Mouse (Mus musculus): Measurements from ENCODE around the gene Abca1. TPM values are rescaled to one million over a fixed set of nuclear protein-coding genes. Genes with fewer than 3 reads are reported as not detected.
A peak's percentile ranks its signal among the peaks of the same experiment; 100 is the strongest.

Abca1 gene
- total RNA-seq, 2 experiments from 2014 or later = 16.1 to 18.2 TPM

GRCm38 (mm10) chr4:53124837-53125490, 34.7 kb downstream of the Abca1 start:
- no peak for DNase-seq
- intact Hi-C loops (cut with DNase I) = no loop called here

DNA sequence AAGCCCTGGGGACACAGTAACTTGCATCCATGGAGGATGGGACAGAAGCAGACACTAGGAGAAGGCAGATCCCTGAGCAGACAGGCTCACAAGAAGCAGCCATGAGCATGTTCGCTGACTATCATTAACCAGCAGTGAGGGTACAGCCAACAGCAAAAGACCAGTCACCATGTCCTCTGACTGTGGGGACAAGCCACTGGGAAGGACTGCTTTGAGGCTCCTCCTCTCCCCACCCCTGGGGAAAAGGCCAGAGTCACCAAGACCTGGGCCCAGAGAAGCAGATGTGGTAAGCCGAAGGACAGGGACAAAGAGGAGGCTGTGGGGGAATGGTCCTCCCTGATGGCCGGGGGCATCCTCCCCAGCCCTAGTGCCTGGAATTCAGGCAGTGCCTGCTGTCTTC, 37.4 kb downstream of the Abca1 start:
- intact Hi-C loops (cut with DNase I) = no loop called here
- DNase-seq = no peak

DNA sequence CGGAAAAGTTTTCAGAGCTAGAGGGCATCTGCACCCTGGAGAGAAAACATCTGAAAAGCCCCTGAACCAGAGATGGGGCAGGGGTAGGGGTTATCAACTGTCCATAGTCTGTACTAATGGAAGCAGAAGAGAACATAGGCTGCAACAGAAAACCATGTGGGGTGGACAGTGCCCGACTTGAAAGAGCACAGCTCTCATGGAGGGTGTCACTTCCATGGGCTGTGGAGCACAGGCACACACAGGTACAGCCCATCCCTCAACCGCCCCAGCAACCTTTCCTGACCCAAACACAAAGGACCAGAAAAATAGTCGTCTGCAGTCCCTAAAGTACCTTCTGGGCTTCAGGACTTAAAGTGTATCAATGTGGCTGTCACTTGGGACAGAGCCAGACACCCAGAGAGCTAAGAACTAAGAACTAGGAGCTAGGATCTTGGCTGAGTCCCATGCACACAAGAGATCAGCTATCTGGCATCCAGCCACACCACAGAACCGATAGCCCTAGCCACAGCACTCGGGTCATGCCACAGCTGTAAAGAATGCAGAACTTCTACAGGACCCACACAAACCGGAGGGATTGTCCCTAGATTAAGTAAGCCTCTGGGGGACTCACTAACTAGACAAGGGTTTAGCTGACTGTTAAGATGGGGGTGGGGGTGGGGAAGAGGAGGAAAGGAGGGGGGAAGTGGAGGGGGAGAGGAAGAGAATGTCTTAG, 38.0 kb downstream of the Abca1 start:
- peak; percentile 45 to 59 for DNase-seq
- intact Hi-C loops (cut with DNase I) = loop anchor here (2.0 kb wide), 1 partner anchor 37 kb away; the partner anchor contains the start of gene Abca1

DNA sequence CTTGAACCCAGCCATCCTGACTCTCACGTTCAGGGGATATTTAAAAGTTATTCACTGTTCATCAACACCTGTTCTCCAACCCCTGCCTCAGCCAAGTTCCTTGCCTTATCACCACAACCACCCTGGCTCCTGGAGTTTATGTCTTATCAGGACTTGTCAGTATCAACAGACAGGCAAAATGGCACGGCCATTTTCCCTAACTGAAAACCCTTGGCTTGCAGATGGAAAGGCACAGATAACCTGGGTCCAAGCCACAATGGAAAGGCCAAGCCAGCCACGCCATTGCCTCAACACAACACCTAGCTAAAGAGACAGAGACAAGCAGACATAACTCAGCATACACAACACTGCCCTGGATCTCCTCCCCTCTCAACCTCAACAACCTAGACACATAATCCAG, 38.6 kb downstream of the Abca1 start:
- intact Hi-C loops (cut with DNase I) = loop anchor here (2.0 kb wide), 1 partner anchor 38 kb away; the partner anchor contains the start of gene Abca1
- DNase-seq = no peak

GRCm38 (mm10) chr4:53120038-53120685, 39.5 kb downstream of the Abca1 start:
- no peak for DNase-seq
- intact Hi-C loops (cut with DNase I) = loop anchor here (2.0 kb wide), 1 partner anchor 39 kb away; the partner anchor contains the start of gene Abca1

- intact Hi-C loops (cut with DNase I) = no loop called here
- no peak for DNase-seq
These were observed 41.1 kb downstream of the Abca1 start for GRCm38 (mm10) chr4:53118643-53119042.

DNA sequence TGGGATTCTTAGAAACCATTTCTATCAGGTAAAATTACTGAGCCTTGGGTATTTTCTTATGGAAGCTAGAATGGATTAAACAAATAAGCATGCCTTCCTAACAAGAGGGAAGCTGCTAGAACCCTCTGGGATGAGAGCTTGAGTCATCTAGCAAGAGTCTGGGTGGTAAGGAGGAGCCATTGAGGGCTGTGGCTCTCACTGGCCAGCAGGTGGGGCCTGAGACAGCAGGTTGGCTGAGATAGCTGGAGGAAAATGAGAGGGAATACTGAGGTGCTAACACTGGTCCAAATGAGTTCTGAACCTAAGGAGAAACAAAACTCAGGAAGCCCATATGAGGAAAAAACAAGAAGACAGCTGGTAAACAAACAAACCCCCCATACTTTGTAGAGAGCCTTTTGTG, 42.1 kb downstream of the Abca1 start:
- intact Hi-C loops (cut with DNase I) = no loop called here
- no peak for DNase-seq

DNA sequence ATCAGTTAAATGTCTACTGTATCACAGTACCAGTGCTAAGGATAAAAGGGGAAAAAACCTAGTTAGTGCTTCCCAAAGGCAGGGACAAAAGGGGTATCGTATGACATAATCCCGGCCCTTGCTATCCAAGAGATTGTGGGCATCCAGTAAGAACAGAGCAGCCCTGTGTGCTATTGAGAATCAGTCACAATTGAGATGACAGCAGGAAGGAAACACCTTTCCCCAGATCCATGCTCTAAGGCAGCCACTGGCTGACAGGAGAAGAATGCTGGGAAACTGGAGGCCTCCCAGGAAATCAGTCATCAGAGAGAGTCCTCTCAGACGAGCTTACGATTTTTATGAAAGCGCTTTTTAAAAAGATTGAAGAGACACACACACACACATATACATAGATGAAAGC, 42.6 kb downstream of the Abca1 start:
- intact Hi-C loops (cut with DNase I) = no loop called here
- DNase-seq = peak; percentile 38 to 47

DNA sequence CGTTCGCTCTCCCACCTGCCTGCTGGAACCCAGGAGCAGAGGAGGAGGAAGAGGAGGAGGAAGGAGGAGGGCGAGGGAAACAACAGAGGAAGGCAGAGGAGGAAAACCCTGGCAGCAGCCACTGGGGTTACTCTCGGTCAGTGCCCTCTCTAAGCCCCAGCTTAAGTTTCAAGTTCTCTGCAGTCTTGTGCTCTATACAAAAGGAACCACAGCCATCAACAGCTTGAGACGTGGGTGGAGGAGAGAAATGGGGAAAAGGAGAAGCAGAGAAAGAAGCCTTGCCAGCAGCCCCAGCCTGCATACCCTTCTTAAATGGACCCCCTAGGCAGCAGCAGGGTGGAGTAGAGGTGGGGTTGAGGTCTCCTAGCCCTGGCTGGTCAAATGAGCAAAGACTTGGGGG, 43.8 kb downstream of the Abca1 start:
- intact Hi-C loops (cut with DNase I) = no loop called here
- DNase-seq = peak in 1 of 2 experiments; percentile 35

GRCm38 (mm10) chr4:53115410-53115809, 44.3 kb downstream of the Abca1 start:
- intact Hi-C loops (cut with DNase I) = no loop called here
- peak; percentile 34 to 47 for DNase-seq

- intact Hi-C loops (cut with DNase I) = loop anchor here (2.0 to 5.0 kb wide), 3 partner anchors 47 to 480 kb away; partner anchors contain the start of gene Abca1
- peak in 1 of 2 experiments; percentile 36 for DNase-seq
These were observed 47.8 kb downstream of the Abca1 start for GRCm38 (mm10) chr4:53111919-53112355.

DNA sequence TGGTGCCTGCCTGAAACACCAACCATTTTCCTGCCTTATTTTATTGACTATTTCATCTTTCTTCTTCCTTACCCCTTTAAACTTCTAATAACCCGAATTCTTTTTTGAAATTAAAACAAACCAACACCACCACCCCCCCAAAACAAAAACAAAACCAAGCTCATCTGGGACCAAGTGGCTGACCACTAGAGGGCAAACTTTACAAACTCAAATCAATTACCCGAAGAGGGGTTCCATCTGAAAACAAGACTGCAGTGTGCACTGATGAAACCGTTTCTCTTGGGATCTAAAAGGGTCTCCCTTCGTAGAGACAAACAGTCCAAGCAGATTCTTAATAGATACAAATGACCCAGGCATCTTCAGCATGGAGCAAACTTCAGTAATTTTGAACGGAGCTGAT, 49.3 kb downstream of the Abca1 start:
- intact Hi-C loops (cut with DNase I) = loop anchor here (1.0 to 5.0 kb wide), 4 partner anchors 48 to 482 kb away; partner anchors contain the start of gene Abca1
- DNase-seq = peak in 1 of 2 experiments; percentile 47

DNA sequence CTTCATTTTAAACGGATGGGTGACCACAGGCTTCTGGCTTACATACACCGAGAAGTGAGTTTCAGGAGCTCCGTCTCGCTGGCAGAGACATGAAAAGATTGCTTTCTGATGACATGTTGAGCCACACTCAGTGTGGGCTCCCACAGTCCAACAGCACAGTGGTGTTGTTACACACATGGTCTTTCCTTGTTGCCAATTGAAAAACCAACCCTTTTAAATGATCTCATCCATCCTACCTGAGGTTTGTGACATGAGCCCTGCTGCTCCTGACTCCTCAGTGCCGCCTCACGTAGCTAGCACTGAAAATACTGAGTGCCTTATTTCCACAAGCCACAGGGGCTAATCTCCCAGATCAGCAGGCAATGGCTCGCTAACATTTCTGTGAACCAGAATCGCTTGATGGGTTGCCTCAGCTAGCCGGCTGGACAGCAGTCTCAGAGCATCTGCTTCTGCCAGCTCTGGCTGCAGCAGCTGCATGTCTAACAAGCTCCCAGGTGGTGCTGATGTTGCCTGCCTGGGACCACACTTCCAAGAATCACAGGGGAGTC, 50.2 kb downstream of the Abca1 start:
- no peak for DNase-seq

DNA sequence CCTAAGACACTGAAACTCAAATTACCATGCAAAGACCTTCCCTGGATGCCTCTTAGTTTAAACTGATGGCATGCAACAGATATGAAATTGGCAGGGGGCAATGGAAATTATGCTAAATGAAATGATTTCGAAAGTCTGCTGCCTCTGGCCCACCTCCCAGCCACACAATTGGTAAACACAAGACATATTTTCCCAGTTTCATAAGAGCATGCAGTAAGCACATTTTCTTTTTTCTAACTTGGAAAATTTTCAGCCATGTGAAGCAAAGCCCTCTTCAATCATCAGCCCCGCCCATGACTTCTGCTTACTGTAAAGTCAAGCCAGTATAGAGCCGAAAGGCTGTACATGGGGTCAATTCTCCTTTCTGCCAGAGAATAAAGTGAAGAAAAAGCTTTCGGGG, 51.5 kb downstream of the Abca1 start:
- DNase-seq = peak in 1 of 2 experiments; percentile 42
- intact Hi-C loops (cut with DNase I) = no loop called here

More for the DNA sequence above, 50.2 kb downstream of the Abca1 start:
- intact Hi-C loops (cut with DNase I) = no loop called here

DNA sequence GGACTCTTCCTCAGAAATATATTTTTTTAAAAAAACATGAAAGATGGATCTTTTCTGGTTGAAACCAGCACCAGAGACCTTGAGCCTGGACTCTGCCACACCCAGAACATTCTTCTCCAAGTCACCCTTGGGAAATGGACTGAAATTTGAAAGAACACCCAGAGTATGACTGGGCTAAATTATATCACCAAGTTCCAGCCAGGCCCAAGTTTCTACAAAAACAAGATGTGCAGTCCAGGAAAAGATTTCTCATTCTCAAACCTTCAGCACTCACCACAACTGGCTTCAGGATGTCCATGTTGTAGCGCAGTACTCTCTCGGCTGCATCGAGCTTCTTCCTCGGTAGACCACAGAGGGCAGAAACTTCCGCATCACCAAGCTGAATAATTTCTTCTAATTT, 53.0 kb downstream of the Abca1 start:
- intact Hi-C loops (cut with DNase I) = no loop called here
- DNase-seq = no peak

GRCm38 (mm10) chr4:53106071-53106470, 53.6 kb downstream of the Abca1 start:
- intact Hi-C loops (cut with DNase I) = no loop called here
- no peak for DNase-seq

DNA sequence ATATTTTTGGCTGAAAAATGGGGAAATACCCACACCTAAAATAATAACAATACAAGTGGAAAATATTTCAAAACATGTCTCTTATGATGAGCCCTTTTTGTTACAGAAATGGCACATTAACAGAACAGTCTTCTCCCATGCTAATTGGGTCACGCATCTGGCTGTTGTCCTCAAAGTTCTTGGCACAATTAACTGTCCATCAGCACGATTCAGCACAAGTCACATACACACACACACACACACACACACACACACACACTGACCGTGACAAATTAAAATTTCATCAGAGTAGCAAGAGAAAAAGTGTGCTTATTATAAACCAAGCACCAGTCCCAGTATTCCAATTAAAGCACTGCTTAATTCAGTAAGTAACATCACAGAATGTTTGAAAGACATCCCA, 55.1 kb downstream of the Abca1 start:
- intact Hi-C loops (cut with DNase I) = no loop called here
- DNase-seq = no peak

DNA sequence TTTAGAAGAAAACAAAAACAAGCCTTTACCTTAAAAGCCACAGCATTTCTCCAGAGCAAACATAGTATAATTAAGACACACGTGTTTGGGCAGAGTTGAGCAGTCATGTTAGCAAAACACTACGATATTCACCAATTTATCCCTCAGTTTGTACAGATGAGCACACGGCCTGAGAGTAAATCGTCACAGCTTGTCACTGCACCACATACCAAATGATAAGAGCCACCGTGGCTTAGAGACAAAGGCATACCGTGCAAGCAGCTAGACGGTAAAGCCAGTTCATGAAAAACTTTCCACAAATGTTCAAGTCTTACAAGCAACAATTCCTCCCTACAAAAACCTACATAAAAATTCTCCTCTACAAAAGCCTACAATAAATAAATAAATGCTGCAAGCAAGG, 57.2 kb downstream of the Abca1 start:
- no peak for DNase-seq
- intact Hi-C loops (cut with DNase I) = no loop called here

DNA sequence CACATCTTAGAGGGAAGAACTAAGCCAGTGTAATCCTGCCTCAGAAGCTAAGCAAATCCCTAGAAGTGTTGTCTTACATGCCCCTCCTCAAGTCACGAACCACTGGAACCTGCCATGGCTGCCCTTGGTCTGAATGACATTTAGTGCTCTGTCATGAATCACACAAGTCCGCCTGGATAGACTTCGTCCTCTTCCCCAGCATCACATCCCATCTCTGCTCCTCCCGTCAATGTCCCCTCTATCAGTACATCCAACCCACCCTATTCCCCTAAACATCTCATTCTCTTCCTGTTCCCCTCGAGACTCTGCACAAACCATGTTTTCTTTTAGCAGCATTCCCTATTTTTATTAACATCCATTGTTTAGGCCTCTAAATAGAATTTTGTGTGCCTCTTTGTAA, 58.4 kb downstream of the Abca1 start:
- intact Hi-C loops (cut with DNase I) = no loop called here
- no peak for DNase-seq

DNA sequence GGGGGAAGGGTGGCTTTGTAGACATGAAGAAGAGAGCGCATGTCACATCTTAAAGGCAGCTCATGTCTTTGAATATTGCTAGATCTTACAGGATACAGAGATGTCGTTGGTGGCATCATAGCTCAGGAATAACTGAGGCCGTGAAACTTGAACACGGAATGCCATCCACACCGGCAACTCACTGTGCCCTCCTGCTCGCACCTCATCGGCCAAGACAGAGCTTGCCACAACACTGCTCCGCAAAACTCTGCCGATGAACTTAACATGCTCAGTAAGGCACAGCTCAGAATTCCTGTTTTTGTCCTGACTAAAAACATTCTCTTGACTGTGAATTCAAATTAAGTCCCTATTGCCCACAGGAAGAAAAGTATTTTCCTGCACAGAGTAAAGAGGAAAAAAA, 59.2 kb downstream of the Abca1 start:
- intact Hi-C loops (cut with DNase I) = no loop called here
- DNase-seq = no peak

DNA sequence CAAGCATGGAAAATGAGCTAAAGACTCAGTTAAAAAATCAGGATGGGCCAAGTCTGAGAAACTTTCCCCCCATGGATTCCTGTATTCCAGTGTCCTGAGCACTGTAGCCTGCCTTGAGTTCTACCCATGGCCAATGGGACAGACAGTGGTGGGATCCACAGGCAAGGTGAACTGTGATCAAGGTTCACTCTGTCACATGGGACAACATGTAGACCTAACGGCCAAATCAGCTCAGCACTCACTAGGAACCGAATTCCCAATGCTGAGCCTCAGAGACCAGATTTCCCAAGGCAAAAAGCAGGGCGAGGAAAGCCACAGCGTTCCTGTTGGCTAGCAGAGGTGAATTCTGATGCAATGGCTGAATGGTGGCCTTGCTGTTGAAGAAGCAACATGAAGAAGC, 64.8 kb downstream of the Abca1 start:
- no peak for DNase-seq
- intact Hi-C loops (cut with DNase I) = no loop called here

Data from heart, postnatal 10 days (tissue).